Mouse (Mus musculus) c-Kit-negative CD71-positive TER-119-positive erythroid progenitor cells, embryonic 14.5 days (primary cell): ENCODE data around the gene Smad3.

Experiments
- DNase-seq: peaks from one replicate; pipeline ENCODE4 v3.0.0-alpha.2; 2013; ENCODE audit warnings: low read depth, low spot score

Smad3 gene

DNA sequence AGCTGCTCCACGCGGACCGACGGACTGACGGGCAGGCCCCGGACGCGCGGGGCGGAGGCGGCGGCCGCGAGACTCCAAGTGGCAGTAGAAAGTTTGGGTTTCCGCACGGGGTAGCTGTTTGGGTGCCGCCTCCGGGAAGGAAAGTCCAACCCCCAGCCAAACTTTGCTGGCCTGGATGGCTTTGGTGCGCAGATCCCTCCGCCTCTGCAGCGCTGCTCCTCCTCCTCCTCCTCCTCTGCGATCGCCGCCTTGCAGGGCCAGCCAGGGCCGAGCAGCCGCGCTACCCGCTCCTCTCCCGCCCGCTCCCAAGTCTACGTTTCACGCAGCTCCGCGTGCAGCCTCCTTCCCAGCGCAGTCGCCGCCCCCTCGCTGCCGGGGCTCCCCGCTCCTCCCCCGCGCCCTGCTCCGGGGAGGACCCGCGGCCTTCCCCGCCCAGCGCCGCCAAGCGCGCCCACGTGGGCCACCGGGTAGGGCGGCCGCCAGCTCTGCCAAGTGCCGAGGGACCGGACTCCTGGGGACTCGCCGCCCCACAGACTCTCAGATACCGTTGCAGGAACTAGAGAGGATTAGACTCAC is at the start of gene Smad3:
TSS of gene Smad3 (minus strand) at position 130 of the 576 bp plus-strand sequence.
- peak; percentile 72 for DNase-seq

DNA sequence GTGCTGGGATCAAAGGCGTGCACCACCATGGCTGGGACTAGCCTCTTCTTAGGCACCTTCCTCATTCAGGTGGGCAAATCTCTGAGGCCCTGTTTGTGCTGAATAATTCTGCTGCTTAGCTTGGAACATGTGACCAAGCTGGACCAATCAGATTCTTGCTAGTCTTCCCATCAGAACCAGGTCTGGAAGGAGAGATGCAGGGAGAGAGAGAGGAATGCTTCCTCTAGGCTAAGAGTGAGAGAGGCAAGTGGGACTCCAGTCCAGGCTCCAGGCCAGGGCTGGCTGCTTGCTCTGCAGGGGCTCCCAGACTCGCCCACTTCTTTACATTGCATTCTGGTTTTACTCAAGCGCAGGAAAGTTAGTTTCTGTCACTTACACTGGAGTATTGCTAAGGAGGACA is 47.1 kb upstream of the Smad3 start:
- no peak for DNase-seq

GRCm38 (mm10) chr9:63803181-63803591 is 45.4 kb upstream of the Smad3 start:
- no peak for DNase-seq

DNA sequence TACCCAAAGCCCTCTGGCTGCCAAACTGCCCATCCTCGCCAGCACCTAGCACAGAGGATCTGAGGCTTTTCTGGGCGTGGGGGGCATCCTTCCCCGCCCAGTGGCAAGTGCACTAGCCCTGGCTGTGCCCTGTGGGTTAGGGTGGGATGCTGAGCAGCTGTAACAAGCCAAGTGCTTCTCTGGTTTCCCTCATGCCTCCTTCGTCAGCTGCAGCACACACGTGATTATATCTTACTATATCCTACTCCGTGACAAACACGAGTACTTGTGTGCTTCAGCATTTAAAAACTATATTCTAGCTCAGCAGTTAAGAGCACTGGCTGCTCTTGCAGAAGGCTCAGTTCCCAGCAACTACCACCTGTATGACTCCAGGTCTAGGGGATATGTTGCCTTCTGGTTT is 44.7 kb upstream of the Smad3 start:
- DNase-seq = no peak

GRCm38 (mm10) chr9:63802080-63802479 is 44.3 kb upstream of the Smad3 start:
- no peak for DNase-seq

- DNase-seq = no peak
Measured at GRCm38 (mm10) chr9:63796429-63796828, 38.6 kb upstream of the Smad3 start.

GRCm38 (mm10) chr9:63793731-63794495 is 36.1 kb upstream of the Smad3 start:
- no peak for DNase-seq

- no peak for DNase-seq
Measured at GRCm38 (mm10) chr9:63791716-63792115, 33.9 kb upstream of the Smad3 start.

- no peak for DNase-seq
Measured at GRCm38 (mm10) chr9:63791275-63791674, 33.5 kb upstream of the Smad3 start.

GRCm38 (mm10) chr9:63790222-63790621 is 32.4 kb upstream of the Smad3 start:
- DNase-seq = no peak

- no peak for DNase-seq
Measured at GRCm38 (mm10) chr9:63789386-63789785, 31.6 kb upstream of the Smad3 start.

GRCm38 (mm10) chr9:63787606-63788005 is 29.8 kb upstream of the Smad3 start:
- no peak for DNase-seq

- no peak for DNase-seq
Measured at GRCm38 (mm10) chr9:63787086-63787485, 29.3 kb upstream of the Smad3 start.

DNA sequence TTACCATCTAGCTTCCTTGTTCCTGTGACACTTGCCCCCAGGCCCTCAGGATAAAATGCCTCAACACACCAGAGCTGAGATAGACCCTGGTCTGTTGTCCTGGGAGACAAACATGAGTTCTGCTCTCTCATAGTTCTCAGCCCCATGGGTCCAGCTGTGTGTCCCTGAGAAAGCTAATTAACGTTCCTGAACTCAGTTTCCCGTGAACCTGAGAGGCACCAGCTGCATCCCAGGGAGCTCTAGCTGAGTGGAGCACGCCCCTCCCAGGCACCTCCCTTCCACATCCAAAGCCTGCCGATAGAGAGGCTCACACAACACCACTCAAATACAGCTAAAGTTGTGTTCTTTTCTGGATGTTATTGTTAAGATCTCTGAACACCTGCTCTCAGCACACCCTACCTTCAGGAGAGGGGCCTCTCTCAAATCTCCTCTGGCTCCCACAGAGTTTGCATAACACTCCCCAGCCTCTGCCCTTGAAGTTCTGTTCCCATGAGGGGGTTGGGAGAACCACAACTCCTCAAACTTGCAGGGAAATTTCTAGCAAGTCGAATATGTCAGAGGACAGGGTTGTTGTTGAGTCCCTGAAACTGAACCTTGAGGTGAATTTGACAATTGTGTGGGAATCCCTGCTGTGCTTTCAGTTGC is 28.4 kb upstream of the Smad3 start:
- no peak for DNase-seq

- DNase-seq = no peak
Measured at GRCm38 (mm10) chr9:63785492-63785891, 27.7 kb upstream of the Smad3 start.

DNA sequence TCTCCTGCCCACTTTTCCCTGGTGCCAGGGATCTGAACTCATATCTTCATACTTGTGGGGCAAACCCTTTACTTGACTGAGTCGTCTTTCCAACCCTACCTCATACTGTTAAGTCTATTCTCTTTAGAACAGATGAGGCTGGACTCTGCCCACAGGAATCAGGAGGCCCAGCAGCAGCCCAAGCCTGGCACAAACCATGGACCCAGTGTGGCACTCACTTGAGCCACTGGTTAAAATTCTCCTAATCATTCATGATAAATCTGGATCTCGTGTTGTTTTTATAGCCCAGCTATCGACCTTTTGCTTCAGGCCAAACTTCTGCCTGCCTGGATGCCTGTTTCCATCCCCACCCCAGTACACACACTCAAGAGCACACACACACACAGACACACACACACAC is 26.8 kb upstream of the Smad3 start:
- no peak for DNase-seq

DNA sequence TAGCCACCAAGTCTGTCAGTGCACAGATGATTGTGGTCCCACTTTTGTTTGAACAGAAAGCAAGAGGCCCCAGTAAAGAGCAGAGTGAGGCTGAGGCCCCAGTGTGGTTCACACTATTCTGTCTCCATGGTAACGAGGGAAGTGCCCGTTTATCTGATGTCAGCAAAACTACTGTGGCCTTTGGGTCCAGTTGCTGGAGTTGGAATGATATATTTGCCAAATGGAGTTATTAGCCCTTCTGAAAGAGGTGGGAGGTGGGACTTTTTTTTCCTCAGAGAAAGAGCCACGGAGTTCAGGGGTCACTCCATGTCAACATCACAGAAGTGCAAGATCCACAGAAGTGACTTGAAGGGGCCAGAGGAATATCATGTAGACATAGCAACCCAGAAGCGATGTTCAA is 24.9 kb upstream of the Smad3 start:
- DNase-seq = peak; percentile 67

DNA sequence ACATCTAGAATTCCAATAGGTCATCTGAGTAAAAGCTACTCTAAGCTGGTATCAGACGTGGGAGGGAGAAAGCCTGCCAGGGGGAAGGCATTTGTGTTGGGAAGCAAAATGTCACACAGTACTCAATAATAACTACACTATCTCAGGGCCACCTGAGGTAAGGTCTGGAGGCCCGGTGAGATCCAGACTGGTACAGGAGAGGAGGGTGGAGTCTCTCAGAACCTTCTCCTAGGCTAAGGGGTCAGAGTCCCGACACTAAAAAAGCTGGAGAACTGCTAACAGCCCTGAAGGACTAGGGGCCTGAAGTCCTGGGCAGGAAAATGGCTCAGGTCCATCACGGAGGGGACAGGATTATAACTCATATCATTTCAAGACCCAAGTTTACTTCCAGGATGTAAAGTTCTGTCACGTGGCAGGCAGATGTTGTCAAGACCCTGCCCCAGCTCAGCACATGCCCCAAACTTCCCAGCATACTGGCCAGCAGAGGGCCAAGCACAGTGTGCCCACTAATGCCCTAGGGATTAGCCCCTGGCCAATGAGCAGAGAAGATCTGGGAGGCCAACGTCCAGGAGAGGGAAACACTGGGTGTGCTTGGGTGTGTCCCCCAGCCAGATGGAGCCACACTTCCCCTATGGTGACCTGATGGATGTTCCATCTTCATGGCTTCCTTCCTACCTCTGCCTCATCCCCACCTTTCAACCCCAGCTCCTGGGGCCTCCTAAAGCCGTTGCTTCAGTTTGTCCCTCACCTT is 24.1 kb upstream of the Smad3 start:
- no peak for DNase-seq

DNA sequence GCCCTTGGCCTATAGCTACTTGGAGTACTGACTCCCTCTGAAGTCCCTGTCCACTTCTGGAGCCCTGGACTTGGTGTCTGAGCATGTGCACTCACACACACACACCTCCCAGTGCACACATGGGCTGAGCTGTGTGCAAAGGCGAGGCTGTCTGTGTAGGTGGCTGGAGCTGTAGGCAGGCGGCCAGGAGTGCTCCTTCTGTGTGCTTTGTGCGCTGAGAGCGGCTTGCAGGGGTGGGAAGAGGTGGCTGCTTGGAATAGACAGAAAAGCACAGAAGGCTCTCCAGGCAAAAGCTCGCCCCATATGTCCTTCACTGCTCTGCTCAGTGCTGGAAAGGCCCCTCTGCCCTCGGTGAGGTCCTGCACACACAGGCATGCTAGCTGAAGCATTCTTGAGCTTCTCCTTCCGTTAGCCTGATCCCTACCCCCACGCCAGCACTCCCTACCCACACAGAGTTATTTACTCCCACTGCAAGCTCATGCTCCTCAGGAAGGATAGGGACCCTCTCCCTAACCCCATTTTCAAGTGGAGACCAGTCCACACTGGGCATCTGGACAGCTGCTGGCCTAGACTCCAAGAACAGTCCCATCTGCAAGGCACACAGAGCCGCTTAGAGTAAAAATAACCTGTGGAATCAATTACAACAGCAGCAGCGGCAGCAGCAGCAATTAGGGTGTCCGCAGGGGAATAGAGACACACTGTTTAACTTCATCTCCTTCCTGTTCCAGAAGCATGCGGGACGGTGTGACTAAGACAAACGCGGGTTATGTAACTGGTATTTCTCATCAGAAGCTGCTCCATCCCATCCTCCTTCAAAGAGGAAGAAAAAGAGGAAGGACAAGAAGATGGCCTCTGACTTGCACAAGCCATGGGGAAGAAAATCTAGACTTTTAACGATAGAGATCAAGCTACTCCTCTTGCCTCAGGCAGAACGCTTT is 22.4 kb upstream of the Smad3 start:
- no peak for DNase-seq

GRCm38 (mm10) chr9:63776735-63777134 is 18.9 kb upstream of the Smad3 start:
- no peak for DNase-seq

GRCm38 (mm10) chr9:63774854-63775483 is 17.2 kb upstream of the Smad3 start:
- no peak for DNase-seq
